Mouse (Mus musculus): ENCODE data around the gene Gtf3c5.

Gene Gtf3c5

DNA sequence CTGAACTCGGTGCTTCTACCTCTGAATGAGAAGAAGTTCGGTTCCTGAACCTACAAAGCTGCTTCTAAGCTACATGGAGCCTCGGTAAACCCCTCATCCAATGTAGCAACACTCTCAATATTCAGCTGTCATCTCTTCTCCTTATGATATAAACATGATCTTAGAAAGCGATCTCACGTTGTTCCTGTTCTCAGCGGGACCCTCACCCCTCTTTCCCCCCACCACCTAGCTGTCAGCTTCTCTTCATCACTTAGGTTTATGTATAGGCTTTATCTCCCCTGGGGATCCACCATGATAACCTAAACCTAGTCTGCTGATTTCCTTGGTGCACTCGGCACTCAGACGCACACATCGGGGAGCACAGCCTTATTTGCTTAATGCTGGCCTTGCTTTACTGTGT lies at the start of gene Gtf3c5:
TSS of gene Gtf3c5 (minus strand) at position 101 of the 400 bp plus-strand sequence.
- DNase-seq (ENCODE audit: low spot score in 2 of 2), result no peak

DNA sequence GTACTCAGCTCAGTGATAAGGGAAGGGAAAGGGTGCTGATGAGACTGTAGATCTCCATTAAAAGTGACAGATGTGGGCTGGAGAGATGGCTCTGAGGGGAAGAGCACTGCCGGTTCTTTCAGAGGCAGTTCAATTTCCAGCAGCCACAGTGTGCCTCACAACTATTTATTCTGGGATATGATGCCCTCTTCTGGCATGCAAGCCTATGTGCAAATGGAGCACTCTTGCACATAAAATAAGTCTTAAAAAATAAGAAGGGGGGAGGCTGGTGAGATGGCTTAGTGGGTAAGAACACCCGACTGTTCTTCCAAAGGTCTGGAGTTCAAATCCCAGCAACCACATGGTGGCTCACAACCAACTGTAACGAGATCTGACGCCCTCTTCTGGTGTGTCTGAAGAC lies 49.6 kb upstream of the Gtf3c5 start:
- no peak for DNase-seq (ENCODE audit: low spot score in 2 of 2)

GRCm38 (mm10) chr2:28632626-28633025 lies 49.1 kb upstream of the Gtf3c5 start:
- no peak for DNase-seq (ENCODE audit: low spot score in 2 of 2)

- no peak for DNase-seq (ENCODE audit: low spot score in 2 of 2)
These were observed 46.4 kb upstream of the Gtf3c5 start for GRCm38 (mm10) chr2:28629911-28630381.

- peak in 1 of 2 experiments; percentile 20 for DNase-seq (ENCODE audit: low spot score in 2 of 2)
These were observed 44.5 kb upstream of the Gtf3c5 start for GRCm38 (mm10) chr2:28628053-28628452.

- DNase-seq (ENCODE audit: low spot score in 2 of 2), result no peak
These were observed 42.5 kb upstream of the Gtf3c5 start for GRCm38 (mm10) chr2:28626038-28626437.

- DNase-seq (ENCODE audit: low spot score in 2 of 2), result no peak
These were observed 41.3 kb upstream of the Gtf3c5 start for GRCm38 (mm10) chr2:28624870-28625269.

- DNase-seq (ENCODE audit: low spot score in 2 of 2), result no peak
These were observed 39.1 kb upstream of the Gtf3c5 start for GRCm38 (mm10) chr2:28622521-28623124.

GRCm38 (mm10) chr2:28621664-28622171 lies 38.2 kb upstream of the Gtf3c5 start, which contains the start of gene Gfi1b:
Gene Gfi1b (minus strand): TSS chr2:28621982.
- DNase-seq (ENCODE audit: low spot score in 2 of 2), result no peak

DNA sequence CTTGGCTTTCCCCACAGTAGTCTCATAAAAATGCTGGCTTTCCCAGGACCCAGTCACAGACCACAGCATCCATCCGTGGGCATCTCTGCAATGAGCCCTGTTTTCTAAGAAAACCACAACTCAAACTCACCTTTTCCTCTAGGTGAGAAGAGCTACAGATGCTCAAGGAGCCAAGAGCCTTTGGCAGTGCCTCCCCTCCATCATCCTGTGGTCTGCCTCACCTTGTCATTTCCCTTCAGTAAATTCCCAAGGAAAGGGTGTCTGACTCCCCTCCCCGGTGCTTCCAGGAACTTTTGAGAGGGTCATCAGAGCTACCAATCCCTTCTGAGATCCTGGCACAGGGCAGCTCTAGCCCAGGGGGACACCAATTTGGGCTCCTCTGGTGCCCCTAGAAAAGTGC lies 37.6 kb upstream of the Gtf3c5 start:
- no peak for DNase-seq (ENCODE audit: low spot score in 2 of 2)

DNA sequence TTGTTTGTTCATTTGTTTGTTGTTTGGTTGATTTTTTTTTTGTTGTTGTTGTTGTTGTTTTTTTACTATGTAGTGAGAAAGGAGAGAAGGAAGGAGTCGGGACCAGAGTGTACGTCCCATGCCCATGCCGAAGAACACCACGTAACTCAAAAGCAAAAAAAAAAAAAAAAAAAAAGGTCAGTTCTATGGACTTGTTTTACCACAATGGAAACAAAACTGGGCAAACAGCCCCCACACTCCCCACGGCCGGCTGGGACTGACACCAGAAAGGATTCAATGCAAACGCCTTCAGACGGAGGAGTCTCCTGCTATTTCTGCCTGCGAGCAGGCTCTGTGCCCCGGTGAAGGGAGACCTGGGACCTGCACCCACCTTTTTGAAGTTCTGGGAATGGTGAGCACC lies 37.0 kb upstream of the Gtf3c5 start:
- DNase-seq (ENCODE audit: low spot score in 2 of 2), result no peak

DNA sequence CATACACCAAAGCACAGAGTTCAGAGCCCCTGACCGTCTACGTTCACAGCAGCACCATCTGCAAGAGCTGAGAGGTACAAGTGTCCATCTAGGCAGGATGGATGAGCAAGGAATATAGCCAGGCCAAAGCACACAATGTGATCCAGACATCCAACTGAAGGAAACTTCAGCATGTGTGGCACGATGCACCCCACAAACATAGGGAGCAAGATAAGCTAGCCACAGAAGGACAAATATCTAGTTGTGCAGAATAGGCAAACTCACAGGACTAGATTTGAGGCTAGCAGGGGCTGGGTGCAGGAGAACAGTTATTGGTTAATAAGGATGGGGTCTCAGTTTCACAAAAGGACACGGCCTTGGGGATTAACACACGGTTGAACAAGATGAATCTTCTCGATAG lies 35.8 kb upstream of the Gtf3c5 start:
- no peak for DNase-seq (ENCODE audit: low spot score in 2 of 2)

DNA sequence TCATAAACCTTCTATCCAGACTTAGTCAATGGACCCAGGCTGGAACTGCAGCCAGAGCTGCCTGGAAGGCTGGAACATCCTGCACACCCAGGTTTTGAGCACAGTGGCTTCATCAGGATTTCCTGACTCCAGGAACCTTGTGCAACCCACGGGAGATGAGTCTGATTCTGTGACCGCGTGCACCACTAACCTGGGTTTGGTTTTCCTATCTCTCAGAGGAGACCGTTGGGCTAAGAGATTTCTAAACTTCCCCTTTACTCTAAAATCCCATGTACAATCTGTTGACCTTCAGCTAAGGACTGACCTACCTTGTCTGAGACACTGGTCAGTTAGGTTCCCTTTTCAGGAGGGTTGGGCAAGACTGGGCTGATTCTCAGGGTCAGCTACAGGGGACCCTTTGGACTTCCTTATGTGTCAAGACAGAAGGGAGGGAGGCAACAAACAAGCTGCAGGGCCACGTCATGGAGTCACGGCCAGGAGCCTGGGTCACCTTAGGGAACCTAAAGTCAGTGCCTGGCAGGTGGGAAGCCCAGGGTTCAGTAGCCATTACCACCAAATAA lies 35.3 kb upstream of the Gtf3c5 start:
- DNase-seq (ENCODE audit: low spot score in 2 of 2), result no peak

DNA sequence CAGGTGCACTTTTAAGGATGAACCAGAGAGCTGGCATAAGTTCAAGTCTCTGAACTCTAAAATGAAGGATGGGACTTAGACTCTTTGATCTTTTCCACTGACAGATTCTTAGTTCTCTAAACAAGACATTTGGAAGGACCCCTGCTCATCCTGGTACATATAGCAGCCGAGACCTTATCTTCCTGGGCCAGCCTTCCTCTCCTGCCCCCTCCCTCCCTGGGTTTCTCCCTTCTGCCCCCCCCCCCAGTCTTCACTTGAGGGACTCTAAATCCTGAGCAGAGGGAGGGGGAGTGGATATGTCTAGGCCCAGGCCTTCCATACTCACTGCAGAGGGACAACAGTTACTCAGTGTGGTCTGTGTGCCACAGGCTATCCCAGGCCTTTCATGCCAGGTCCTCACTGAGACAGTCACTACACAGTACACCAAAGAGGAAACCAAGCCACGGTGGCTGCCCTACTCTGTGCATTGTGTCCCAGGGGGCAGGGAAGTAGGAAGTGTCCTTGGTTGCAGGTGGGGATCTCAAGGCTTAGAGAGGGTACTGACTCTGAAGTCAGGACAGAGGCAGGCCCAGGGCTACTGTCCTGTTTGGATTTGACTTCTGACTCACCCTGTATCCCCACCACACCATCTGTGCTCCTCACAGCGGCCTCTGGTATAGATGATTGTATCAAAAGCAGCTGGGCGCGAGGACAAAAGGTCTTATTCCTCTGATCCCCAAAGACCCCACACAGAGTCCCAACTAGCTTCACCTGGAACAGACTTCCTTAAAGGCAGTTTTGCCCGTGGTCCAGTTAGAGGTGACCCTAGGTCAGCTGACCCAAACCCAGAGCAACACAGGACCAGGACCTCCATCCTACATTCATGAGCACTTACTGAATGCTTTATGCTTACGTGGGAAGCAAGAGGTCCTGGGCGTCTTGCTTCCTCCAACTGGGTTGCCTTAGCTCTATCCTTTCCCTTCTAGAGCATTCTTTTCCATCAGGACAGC lies 34.2 kb upstream of the Gtf3c5 start:
- DNase-seq (ENCODE audit: low spot score in 2 of 2), result no peak

DNA sequence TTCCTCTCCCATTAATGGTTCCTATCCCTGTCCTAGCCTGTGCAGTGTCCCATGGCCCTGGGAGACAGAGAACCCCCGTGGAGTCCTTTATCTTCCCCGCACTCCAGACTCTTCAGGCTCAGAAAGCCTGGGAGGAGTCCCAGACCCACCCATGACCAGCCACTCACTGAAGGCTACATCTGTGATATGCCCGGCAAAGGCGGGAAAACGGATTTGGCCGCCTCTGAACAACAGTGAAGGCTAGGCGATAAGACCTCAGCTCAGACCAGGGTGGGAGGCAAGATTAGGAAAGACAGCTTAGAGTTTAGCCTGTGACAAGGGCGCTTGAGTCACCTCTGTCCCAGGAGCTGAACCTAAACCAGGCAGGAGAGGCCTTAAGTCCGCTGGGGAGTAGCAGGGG lies 33.3 kb upstream of the Gtf3c5 start:
- no peak for DNase-seq (ENCODE audit: low spot score in 2 of 2)

GRCm38 (mm10) chr2:28616358-28616757 lies 32.8 kb upstream of the Gtf3c5 start:
- no peak for DNase-seq (ENCODE audit: low spot score in 2 of 2)

DNA sequence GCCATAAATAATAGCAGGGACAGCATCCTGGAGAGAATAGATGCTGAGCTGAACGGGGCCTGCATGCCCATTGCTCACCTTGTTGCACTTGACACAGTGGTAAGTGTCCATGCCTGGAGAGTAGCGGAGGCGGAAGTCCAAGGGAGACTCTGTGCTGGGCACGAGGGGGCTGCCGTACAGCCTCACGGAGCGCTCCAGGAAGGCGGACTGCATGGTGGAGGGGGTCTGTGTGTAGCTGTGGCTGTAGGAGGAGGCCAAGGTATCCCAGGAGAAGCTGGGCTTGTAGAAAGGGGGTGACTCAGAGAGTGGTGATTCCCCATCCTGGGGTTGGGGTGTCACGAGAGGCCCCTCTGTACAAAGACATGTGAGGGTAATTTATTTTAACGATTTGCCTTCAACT lies 30.0 kb upstream of the Gtf3c5 start:
- DNase-seq (ENCODE audit: low spot score in 2 of 2), result no peak

- DNase-seq (ENCODE audit: low spot score in 2 of 2), result no peak
These were observed 29.0 kb upstream of the Gtf3c5 start for GRCm38 (mm10) chr2:28612436-28613063.

DNA sequence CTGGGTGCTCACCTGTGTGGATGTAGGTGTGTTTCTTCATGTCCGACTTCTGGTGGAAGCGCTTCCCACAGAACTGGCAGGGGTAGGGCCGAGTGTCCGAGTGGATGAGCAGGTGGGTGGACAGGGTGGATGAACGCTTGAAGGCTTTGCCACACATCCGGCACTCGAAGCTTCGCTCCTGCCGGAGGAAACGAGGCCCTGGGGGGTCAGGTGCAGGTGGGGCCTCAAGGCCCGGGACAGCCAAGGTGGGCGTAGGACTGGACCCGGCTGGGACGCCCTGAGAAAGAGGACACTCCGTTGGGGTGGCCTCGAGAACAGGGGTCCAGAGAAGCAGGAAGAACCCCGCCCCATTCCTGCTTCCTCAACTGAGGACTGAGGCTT lies 27.8 kb upstream of the Gtf3c5 start:
- DNase-seq (ENCODE audit: low spot score in 2 of 2), result no peak

DNA sequence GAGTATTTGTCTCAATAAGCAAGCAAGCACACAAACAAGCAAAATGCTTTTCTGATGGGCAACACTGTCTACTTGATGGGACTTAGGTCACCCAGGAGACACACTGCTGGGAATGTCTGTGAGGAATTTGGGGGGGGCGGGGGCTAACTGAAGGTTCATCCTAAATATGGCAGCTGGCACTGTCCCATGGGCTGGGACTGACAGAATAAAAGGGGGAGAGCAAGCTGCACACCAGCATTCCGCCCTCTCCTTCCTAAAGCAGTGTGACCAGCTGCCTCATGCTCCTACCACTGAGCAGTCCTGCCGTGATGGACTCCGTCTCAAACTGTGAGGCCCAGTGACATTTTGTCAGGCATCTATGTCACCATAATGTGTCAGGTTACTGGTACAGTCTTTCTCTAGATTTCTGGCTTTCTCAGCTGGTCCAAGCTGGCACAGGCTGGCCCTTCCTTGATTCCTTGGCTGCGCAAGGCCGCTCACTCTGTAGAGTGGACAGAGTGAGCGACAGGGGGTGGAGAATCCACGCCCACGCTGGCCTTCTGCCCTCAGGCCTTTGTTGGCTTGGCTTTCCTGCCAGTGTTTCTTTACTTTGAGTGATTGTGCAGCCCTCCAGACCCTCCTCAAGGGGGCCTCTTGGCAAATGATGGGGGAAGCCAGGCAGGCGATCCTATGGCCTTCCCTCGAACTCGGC lies 27.3 kb upstream of the Gtf3c5 start:
- no peak for DNase-seq (ENCODE audit: low spot score in 2 of 2)

DNA sequence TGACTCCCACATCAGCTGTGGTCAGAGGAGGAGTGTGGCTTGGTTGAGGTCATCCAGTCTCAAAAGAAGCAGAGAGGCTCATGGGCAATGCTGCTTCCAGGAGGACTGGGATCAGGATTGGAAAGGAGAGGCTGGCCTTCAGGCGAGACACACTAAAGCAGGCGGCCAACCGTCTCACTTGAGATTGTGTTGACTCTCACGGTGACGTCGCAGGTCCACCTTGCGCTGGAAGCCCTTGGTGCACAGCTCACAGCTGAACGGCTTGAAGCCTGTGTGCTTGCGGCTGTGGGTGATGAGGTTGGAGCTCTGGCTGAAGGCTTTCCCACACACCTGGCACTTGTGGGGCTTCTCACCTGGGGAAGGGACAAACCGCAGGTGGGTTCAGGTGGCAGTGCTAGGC lies 26.3 kb upstream of the Gtf3c5 start:
- DNase-seq (ENCODE audit: low spot score in 2 of 2), result no peak

All from right cerebral cortex, adult 2 months (tissue).